Mouse (Mus musculus): Measurements from ENCODE around the gene Adamtsl4. TPM values are rescaled to one million over a fixed set of nuclear protein-coding genes. Genes with fewer than 3 reads are reported as not detected.
A peak's percentile ranks its signal among the peaks of the same experiment; 100 is the strongest.

Adamtsl4 gene
- polyA plus RNA-seq, 1 experiment: 3.1 TPM

- H3K79me2 ChIP-seq (ENCODE audit: control insufficient read depth, insufficient read depth): no peaks in the 10 kb centered on the region
- no peaks in the 10 kb centered on the region for H3K79me3 ChIP-seq (ENCODE audit: low read depth)
- no peak overlapping the region for H3K4me3 ChIP-seq (ENCODE audit: insufficient read depth, poor library complexity, severe bottlenecking)
- TF ChIP-seq FOSL1 (IDR thresholded peaks at IDR 0.05; ENCODE audit: insufficient read depth, low read length, poor library complexity, severe bottlenecking) (peak; percentile 72), MAX (IDR thresholded peaks at IDR 0.05) (no peak)
- no peaks in the 10 kb centered on the region for H3K36me3 ChIP-seq (ENCODE audit: control insufficient read depth, insufficient read depth)
- no peak overlapping the region for H3ac ChIP-seq (ENCODE audit: control insufficient read depth, insufficient read length, low read depth)
- no peaks in the 10 kb centered on the region for H3K27me3 ChIP-seq (ENCODE audit: control insufficient read depth, insufficient read depth, insufficient read length)
Measured at GRCm38 (mm10) chr3:95650276-95651032, 37.3 kb downstream of the Adamtsl4 start.

GRCm38 (mm10) chr3:95648016-95648415 is 39.7 kb downstream of the Adamtsl4 start:
- H3K79me2 ChIP-seq (ENCODE audit: control insufficient read depth, insufficient read depth): no peaks in the 10 kb centered on the region
- TF ChIP-seq CTCF (IDR thresholded peaks at IDR 0.05; ENCODE audit: control insufficient read depth, insufficient read depth, insufficient read length): no peak
- H3K4me3 ChIP-seq (ENCODE audit: insufficient read depth, poor library complexity, severe bottlenecking): no peak overlapping the region
- no peak overlapping the region for H3ac ChIP-seq (ENCODE audit: control insufficient read depth, insufficient read length, low read depth)
- no peaks in the 10 kb centered on the region for H3K27me3 ChIP-seq (ENCODE audit: control insufficient read depth, insufficient read depth, insufficient read length)
- no peaks in the 10 kb centered on the region for H3K79me3 ChIP-seq (ENCODE audit: low read depth)
- no peaks in the 10 kb centered on the region for H3K36me3 ChIP-seq (ENCODE audit: control insufficient read depth, insufficient read depth)

GRCm38 (mm10) chr3:95645313-95646235 is 42.1 kb downstream of the Adamtsl4 start:
- TF ChIP-seq FOSL1 (IDR thresholded peaks at IDR 0.05; ENCODE audit: insufficient read depth, low read length, poor library complexity, severe bottlenecking): no peak
- no peak for TF ChIP-seq CTCF (IDR thresholded peaks at IDR 0.05; ENCODE audit: control insufficient read depth, insufficient read depth, insufficient read length)
- no peak for TF ChIP-seq USF1 (IDR thresholded peaks at IDR 0.05; ENCODE audit: low read depth)
- no peak for TF ChIP-seq MYOG (IDR thresholded peaks at IDR 0.05; ENCODE audit: control insufficient read depth, extremely low read depth, insufficient read length)
- TF ChIP-seq MYOD1 (IDR thresholded peaks at IDR 0.05; ENCODE audit: control insufficient read depth, insufficient read length, low read depth): no peak
- no peak for TF ChIP-seq CEBPB (IDR thresholded peaks at IDR 0.05; ENCODE audit: low read depth)
- no peak for TF ChIP-seq MAX (IDR thresholded peaks at IDR 0.05)
- Histone ChIP-seq H3K79me3 (ENCODE audit: low read depth) (no peaks in the 10 kb centered on the region), H3K4me3 (ENCODE audit: insufficient read depth, poor library complexity, severe bottlenecking) (no peak overlapping the region), H3K27me3 (ENCODE audit: control insufficient read depth, insufficient read depth, insufficient read length) (no peaks in the 10 kb centered on the region), H3K36me3 (ENCODE audit: control insufficient read depth, insufficient read depth) (no peaks in the 10 kb centered on the region), H3K79me2 (ENCODE audit: control insufficient read depth, insufficient read depth) (no peaks in the 10 kb centered on the region), H3ac (ENCODE audit: control insufficient read depth, insufficient read length, low read depth) (no peak overlapping the region)

GRCm38 (mm10) chr3:95643097-95643496 is 44.6 kb downstream of the Adamtsl4 start:
- Histone ChIP-seq H3K79me3 (ENCODE audit: low read depth) (no peaks in the 10 kb centered on the region), H3K79me2 (ENCODE audit: control insufficient read depth, insufficient read depth) (no peaks in the 10 kb centered on the region), H3K4me3 (ENCODE audit: insufficient read depth, poor library complexity, severe bottlenecking) (no peak overlapping the region), H3K27me3 (ENCODE audit: control insufficient read depth, insufficient read depth, insufficient read length) (no peaks in the 10 kb centered on the region), H3K36me3 (ENCODE audit: control insufficient read depth, insufficient read depth) (peaks cover 10% of the 10 kb centered on the region), H3ac (ENCODE audit: control insufficient read depth, insufficient read length, low read depth) (no peak overlapping the region)
- no peak for TF ChIP-seq MAX (IDR thresholded peaks at IDR 0.05)
- no peak for TF ChIP-seq CTCF (IDR thresholded peaks at IDR 0.05; ENCODE audit: control insufficient read depth, insufficient read depth, insufficient read length)
- no peak for TF ChIP-seq CEBPB (IDR thresholded peaks at IDR 0.05; ENCODE audit: low read depth)
- no peak for TF ChIP-seq FOSL1 (IDR thresholded peaks at IDR 0.05; ENCODE audit: insufficient read depth, low read length, poor library complexity, severe bottlenecking)
- TF ChIP-seq USF1 (IDR thresholded peaks at IDR 0.05; ENCODE audit: low read depth): no peak
- TF ChIP-seq MYOG (IDR thresholded peaks at IDR 0.05; ENCODE audit: control insufficient read depth, extremely low read depth, insufficient read length): no peak
- no peak for TF ChIP-seq MYOD1 (IDR thresholded peaks at IDR 0.05; ENCODE audit: control insufficient read depth, insufficient read length, low read depth)

- no peaks in the 10 kb centered on the region for H3K79me2 ChIP-seq (ENCODE audit: control insufficient read depth, insufficient read depth)
- H3K27me3 ChIP-seq (ENCODE audit: control insufficient read depth, insufficient read depth, insufficient read length): no peaks in the 10 kb centered on the region
- no peak overlapping the region for H3K4me3 ChIP-seq (ENCODE audit: insufficient read depth, poor library complexity, severe bottlenecking)
- no peak overlapping the region for H3ac ChIP-seq (ENCODE audit: control insufficient read depth, insufficient read length, low read depth)
- TF ChIP-seq FOSL1 (IDR thresholded peaks at IDR 0.05; ENCODE audit: insufficient read depth, low read length, poor library complexity, severe bottlenecking): no peak
- peaks cover 28% of the 10 kb centered on the region for H3K36me3 ChIP-seq (ENCODE audit: control insufficient read depth, insufficient read depth)
- no peaks in the 10 kb centered on the region for H3K79me3 ChIP-seq (ENCODE audit: low read depth)
Measured at GRCm38 (mm10) chr3:95639694-95640093, 48.0 kb downstream of the Adamtsl4 start.

- no peak overlapping the region for H3ac ChIP-seq (ENCODE audit: control insufficient read depth, insufficient read length, low read depth)
- H3K36me3 ChIP-seq (ENCODE audit: control insufficient read depth, insufficient read depth): peaks cover 58% of the 10 kb centered on the region
- no peak overlapping the region for H3K4me3 ChIP-seq (ENCODE audit: insufficient read depth, poor library complexity, severe bottlenecking)
Measured at GRCm38 (mm10) chr3:95636072-95636471, 51.6 kb downstream of the Adamtsl4 start.

More at GRCm38 (mm10) chr3:95636072-95636471, 51.6 kb downstream of the Adamtsl4 start:
- H3K27me3 ChIP-seq (ENCODE audit: control insufficient read depth, insufficient read depth, insufficient read length): no peaks in the 10 kb centered on the region
- no peak for TF ChIP-seq USF1 (IDR thresholded peaks at IDR 0.05; ENCODE audit: low read depth)
- TF ChIP-seq CEBPB (IDR thresholded peaks at IDR 0.05; ENCODE audit: low read depth): no peak
- no peak for TF ChIP-seq CTCF (IDR thresholded peaks at IDR 0.05; ENCODE audit: control insufficient read depth, insufficient read depth, insufficient read length)
- no peak for TF ChIP-seq MAX (IDR thresholded peaks at IDR 0.05)
- TF ChIP-seq MYOG (IDR thresholded peaks at IDR 0.05; ENCODE audit: control insufficient read depth, extremely low read depth, insufficient read length): no peak
- no peak for TF ChIP-seq FOSL1 (IDR thresholded peaks at IDR 0.05; ENCODE audit: insufficient read depth, low read length, poor library complexity, severe bottlenecking)
- no peak for TF ChIP-seq MYOD1 (IDR thresholded peaks at IDR 0.05; ENCODE audit: control insufficient read depth, insufficient read length, low read depth)
- H3K79me3 ChIP-seq (ENCODE audit: low read depth): peaks cover 2% of the 10 kb centered on the region
- H3K79me2 ChIP-seq (ENCODE audit: control insufficient read depth, insufficient read depth): peaks cover 6% of the 10 kb centered on the region

Data from C2C12 (cell line).